Mouse (Mus musculus) kidney, postnatal 14 days (tissue): Measurements from ENCODE around the gene Gucy1b2.

ENCODE experiments used
- DNase-seq: peaks from one replicate; pipeline ENCODE4 v3.0.0; 2022; ENCODE audit warnings: mixed read lengths

The Gucy1b2 gene

GRCm38 (mm10) chr14:62361263-62361980 is 94.7 kb downstream of the Gucy1b2 start:
- DNase-seq = no peak

- no peak for DNase-seq
Measured at GRCm38 (mm10) chr14:62355201-62355600, 100.9 kb downstream of the Gucy1b2 start.

GRCm38 (mm10) chr14:62353793-62354192 is 102.3 kb downstream of the Gucy1b2 start:
- DNase-seq = no peak

GRCm38 (mm10) chr14:62353372-62353771 is 102.7 kb downstream of the Gucy1b2 start:
- DNase-seq = no peak

GRCm38 (mm10) chr14:62350890-62351289 is 105.2 kb downstream of the Gucy1b2 start:
- DNase-seq = no peak

GRCm38 (mm10) chr14:62350186-62350585 is 105.9 kb downstream of the Gucy1b2 start:
- no peak for DNase-seq

GRCm38 (mm10) chr14:62349786-62350185 is 106.3 kb downstream of the Gucy1b2 start:
- no peak for DNase-seq

- DNase-seq = no peak
Measured at GRCm38 (mm10) chr14:62347103-62347502, 109.0 kb downstream of the Gucy1b2 start.

- no peak for DNase-seq
Measured at GRCm38 (mm10) chr14:62346570-62346969, 109.5 kb downstream of the Gucy1b2 start.
